Mouse (Mus musculus) G1E (cell line): ENCODE measurements around the gene Prickle1.

Experiments used
- CTCF ChIP-seq: IDR thresholded peaks from 2 replicates; pipeline ENCODE4 v1.5.1; 2012; ENCODE audit warnings: low read depth, low read length, inconsistent platforms, mixed read lengths
- GATA1 ChIP-seq: IDR thresholded peaks from 2 replicates; pipeline ENCODE4 v1.6.1; 2012; ENCODE audit warnings: borderline replicate concordance, low read length, inconsistent platforms, mixed read lengths
- GATA2 ChIP-seq: IDR thresholded peaks from 2 replicates; pipeline ENCODE4 v1.6.1; 2012; ENCODE audit warnings: low read depth, low read length, inconsistent platforms, borderline replicate concordance
- POLR2AphosphoS5 ChIP-seq: IDR thresholded peaks from 2 replicates; pipeline ENCODE4 v1.6.1; 2012; ENCODE audit warnings: low read depth, low read length, inconsistent platforms; ENCODE audit not compliant: insufficient replicate concordance
- TAL1 ChIP-seq: conservative IDR thresholded peaks from 2 replicates; pipeline ENCODE4 v1.6.1; 2012; ENCODE audit warnings: low read depth, low read length, inconsistent platforms, mixed read lengths

GRCm38 (mm10) chr15:93518143-93518902, 77.4 kb downstream of the Prickle1 start:
- TF ChIP-seq GATA1 (no peak), CTCF (no peak), POLR2AphosphoS5 (no peak), TAL1 (no peak), GATA2 (no peak)
